Mouse (Mus musculus) MN1 (cell line): ENCODE measurements around the gene Vrk1.

Source experiments
- DNase-seq: peaks from one replicate; pipeline ENCODE4 v3.0.0-alpha.2; 2016; ENCODE audit warnings: low spot score

The Vrk1 gene

DNA sequence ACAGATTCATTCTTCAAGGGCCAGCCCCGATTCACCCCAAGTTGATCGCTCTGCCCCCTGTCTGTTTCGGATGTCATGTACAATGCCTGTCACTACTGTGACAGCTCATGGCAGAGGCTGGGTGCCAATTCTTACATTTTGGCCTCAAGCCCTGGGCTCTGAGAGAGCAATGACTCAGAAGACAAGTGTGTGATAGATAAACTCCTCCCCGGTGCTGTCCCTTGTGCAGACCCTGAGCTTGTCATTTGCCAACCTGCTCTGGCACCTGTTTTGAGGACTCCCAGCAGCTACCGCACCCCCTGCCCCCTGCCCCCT, 105.8 kb downstream of the Vrk1 start:
- DNase-seq = peak; percentile 31

DNA sequence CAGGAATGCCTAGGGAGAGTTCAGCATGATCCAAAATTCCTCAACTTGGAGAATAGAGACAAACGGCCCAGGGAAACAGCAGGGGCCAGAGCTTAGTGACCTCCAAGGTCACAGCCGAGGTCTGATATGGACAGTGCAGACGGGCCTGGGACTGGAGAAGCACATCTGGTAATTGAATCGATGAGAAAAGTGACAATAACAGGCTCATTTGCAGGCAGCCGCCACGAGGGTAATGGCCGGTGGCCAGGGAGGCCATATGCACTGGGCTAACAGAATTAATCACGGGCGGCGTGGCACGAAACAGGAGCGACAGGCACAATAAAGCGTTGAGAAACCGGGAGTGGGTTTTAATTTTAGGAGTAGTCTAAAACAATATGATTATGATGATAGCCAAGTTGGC, 113.2 kb downstream of the Vrk1 start:
- peak; percentile 50 for DNase-seq

DNA sequence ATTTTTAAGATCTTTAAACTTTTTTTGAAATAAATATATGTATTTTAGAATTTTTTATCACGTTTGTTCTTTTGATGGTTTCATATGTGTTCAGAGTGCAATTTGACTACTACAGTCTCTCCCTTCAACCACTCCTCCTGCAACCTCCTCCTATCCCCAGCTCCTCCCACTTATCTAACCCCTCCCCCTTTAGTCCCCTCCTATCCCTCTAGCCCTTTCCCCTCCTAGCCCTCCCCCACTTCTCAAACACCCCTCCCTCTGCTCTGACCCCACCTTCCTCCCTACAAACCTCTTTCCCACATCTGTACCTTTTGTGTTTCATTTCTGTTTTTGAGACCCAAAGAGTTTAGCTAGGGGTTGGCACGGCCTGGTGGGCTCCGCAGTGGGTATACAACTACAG, 114.6 kb downstream of the Vrk1 start:
- DNase-seq = no peak
